Mouse (Mus musculus) c-Kit-positive CD71-positive TER-119-positive erythroid progenitor cells, embryonic 14.5 days (primary cell): ENCODE measurements around the gene Zranb1.

Experiments
- DNase-seq: peaks from one replicate; pipeline ENCODE4 v3.0.0-alpha.2; 2013; ENCODE audit warnings: low spot score

Zranb1 gene

GRCm38 (mm10) chr7:133002271-133002670, 71.3 kb downstream of the Zranb1 start:
- no peak for DNase-seq

- DNase-seq = peak; percentile 29
Measured at GRCm38 (mm10) chr7:133003421-133003820, 72.5 kb downstream of the Zranb1 start.

- no peak for DNase-seq
Measured at GRCm38 (mm10) chr7:133005772-133006171, 74.8 kb downstream of the Zranb1 start.

GRCm38 (mm10) chr7:133007343-133007742, 76.4 kb downstream of the Zranb1 start:
- no peak for DNase-seq

GRCm38 (mm10) chr7:133008663-133009062, 77.7 kb downstream of the Zranb1 start:
- DNase-seq = no peak

GRCm38 (mm10) chr7:133009676-133010075, 78.7 kb downstream of the Zranb1 start:
- DNase-seq = no peak

- DNase-seq = no peak
Measured at GRCm38 (mm10) chr7:133010477-133010876, 79.5 kb downstream of the Zranb1 start.

- DNase-seq = no peak
Measured at GRCm38 (mm10) chr7:133011191-133011590, 80.2 kb downstream of the Zranb1 start.

- DNase-seq = no peak
Measured at GRCm38 (mm10) chr7:133011611-133012010, 80.7 kb downstream of the Zranb1 start.

GRCm38 (mm10) chr7:133012637-133013366, 81.9 kb downstream of the Zranb1 start:
- no peak for DNase-seq

GRCm38 (mm10) chr7:133013923-133014322, 83.0 kb downstream of the Zranb1 start:
- no peak for DNase-seq

- no peak for DNase-seq
Measured at GRCm38 (mm10) chr7:133014631-133015030, 83.7 kb downstream of the Zranb1 start.

- no peak for DNase-seq
Measured at GRCm38 (mm10) chr7:133015416-133016070, 84.6 kb downstream of the Zranb1 start.

GRCm38 (mm10) chr7:133018961-133019360, 88.0 kb downstream of the Zranb1 start:
- no peak for DNase-seq

GRCm38 (mm10) chr7:133019481-133020020, 88.6 kb downstream of the Zranb1 start:
- no peak for DNase-seq

GRCm38 (mm10) chr7:133024694-133025093, 93.8 kb downstream of the Zranb1 start:
- DNase-seq = no peak

GRCm38 (mm10) chr7:133027930-133028329, 97.0 kb downstream of the Zranb1 start:
- no peak for DNase-seq

GRCm38 (mm10) chr7:133029004-133029403, 98.1 kb downstream of the Zranb1 start:
- no peak for DNase-seq

GRCm38 (mm10) chr7:133029496-133030047, 98.6 kb downstream of the Zranb1 start:
- no peak for DNase-seq

- peak; percentile 29 for DNase-seq
Measured at GRCm38 (mm10) chr7:133032589-133033203, 101.8 kb downstream of the Zranb1 start.

- no peak for DNase-seq
Measured at GRCm38 (mm10) chr7:133035901-133036300, 105.0 kb downstream of the Zranb1 start.
